Mouse (Mus musculus): ENCODE results near the gene Eif4ebp2. TPM values are rescaled to one million over a fixed set of nuclear protein-coding genes. Genes with fewer than 3 reads are reported as not detected.

Eif4ebp2 gene
- polyA plus RNA-seq, 1 experiment: 93.7 TPM

- WGBS: 82% methylated on average over 3 of the region's 3 CpGs
- Histone ChIP-seq H3K4me3 (ENCODE audit: extremely low read depth, insufficient read depth, insufficient read length) (no peak overlapping the region), H3K4me1 (ENCODE audit: control insufficient read depth, insufficient read depth, insufficient read length) (peaks cover 5% of the 10 kb centered on the region), H3K36me3 (ENCODE audit: control insufficient read depth, insufficient read depth, low read length) (no peaks in the 10 kb centered on the region), H3K27me3 (ENCODE audit: control insufficient read depth, insufficient read depth, low read length) (peaks cover 14% of the 10 kb centered on the region), H3K27ac (ENCODE audit: insufficient read depth, low read length) (no peak overlapping the region)
- TF ChIP-seq POLR2A (IDR thresholded peaks at IDR 0.05; ENCODE audit: low read depth, low read length) (no peak), CTCF (IDR thresholded peaks at IDR 0.05; ENCODE audit: extremely low read depth, insufficient read depth, insufficient read length, insufficient replicate concordance) (no peak)
- DNase-seq (ENCODE audit: low read depth in 1 of 2, low spot score in 2 of 2): no peak
Measured at GRCm38 (mm10) chr10:61415240-61415639, 37.2 kb downstream of the Eif4ebp2 start.

GRCm38 (mm10) chr10:61412910-61413625 lies 39.4 kb downstream of the Eif4ebp2 start:
- no peak for TF ChIP-seq POLR2A (IDR thresholded peaks at IDR 0.05; ENCODE audit: low read depth, low read length)
- no peak for TF ChIP-seq CTCF (IDR thresholded peaks at IDR 0.05; ENCODE audit: extremely low read depth, insufficient read depth, insufficient read length, insufficient replicate concordance)
- H3K4me3 ChIP-seq (ENCODE audit: extremely low read depth, insufficient read depth, insufficient read length): no peak overlapping the region
- 30% methylated on average over 21 of the region's 21 CpGs for WGBS
- H3K27ac ChIP-seq (ENCODE audit: insufficient read depth, low read length): no peak overlapping the region
- H3K4me1 ChIP-seq (ENCODE audit: control insufficient read depth, insufficient read depth, insufficient read length): no peaks in the 10 kb centered on the region; the same call in 1 of the 2 replicates
- DNase-seq (ENCODE audit: low read depth in 1 of 2, low spot score in 2 of 2): no peak
- H3K36me3 ChIP-seq (ENCODE audit: control insufficient read depth, insufficient read depth, low read length): no peaks in the 10 kb centered on the region
- peaks cover 5% of the 10 kb centered on the region for H3K27me3 ChIP-seq (ENCODE audit: control insufficient read depth, insufficient read depth, low read length)

- Histone ChIP-seq H3K36me3 (ENCODE audit: control insufficient read depth, insufficient read depth, low read length) (no peaks in the 10 kb centered on the region), H3K27ac (ENCODE audit: insufficient read depth, low read length) (no peak overlapping the region), H3K4me3 (ENCODE audit: extremely low read depth, insufficient read depth, insufficient read length) (no peak overlapping the region), H3K27me3 (ENCODE audit: control insufficient read depth, insufficient read depth, low read length) (peaks cover 4% of the 10 kb centered on the region; the same call in 1 of the 2 replicates), H3K4me1 (ENCODE audit: control insufficient read depth, insufficient read depth, insufficient read length) (no peaks in the 10 kb centered on the region)
- no peak for DNase-seq (ENCODE audit: low read depth in 1 of 2, low spot score in 2 of 2)
- TF ChIP-seq CTCF (IDR thresholded peaks at IDR 0.05; ENCODE audit: extremely low read depth, insufficient read depth, insufficient read length, insufficient replicate concordance): no peak
- no peak for TF ChIP-seq POLR2A (IDR thresholded peaks at IDR 0.05; ENCODE audit: low read depth, low read length)
- WGBS: 69% methylated on average over 9 of the region's 9 CpGs
Measured at GRCm38 (mm10) chr10:61410193-61410592, 42.3 kb downstream of the Eif4ebp2 start.

GRCm38 (mm10) chr10:61409776-61410175 lies 42.7 kb downstream of the Eif4ebp2 start:
- DNase-seq (ENCODE audit: low read depth in 1 of 2, low spot score in 2 of 2): no peak
- no peak overlapping the region for H3K27ac ChIP-seq (ENCODE audit: insufficient read depth, low read length)

GRCm38 (mm10) chr10:61405958-61406357 lies 46.5 kb downstream of the Eif4ebp2 start:
- Histone ChIP-seq H3K4me1 (ENCODE audit: control insufficient read depth, insufficient read depth, insufficient read length) (no peaks in the 10 kb centered on the region), H3K27ac (ENCODE audit: insufficient read depth, low read length) (no peak overlapping the region), H3K4me3 (ENCODE audit: extremely low read depth, insufficient read depth, insufficient read length) (no peak overlapping the region), H3K27me3 (ENCODE audit: control insufficient read depth, insufficient read depth, low read length) (peaks cover 4% of the 10 kb centered on the region; the same call in 1 of the 2 replicates), H3K36me3 (ENCODE audit: control insufficient read depth, insufficient read depth, low read length) (no peaks in the 10 kb centered on the region)
- 33% methylated on average over 10 of the region's 10 CpGs for WGBS
- DNase-seq (ENCODE audit: low read depth in 1 of 2, low spot score in 2 of 2): no peak
- TF ChIP-seq CTCF (IDR thresholded peaks at IDR 0.05; ENCODE audit: extremely low read depth, insufficient read depth, insufficient read length, insufficient replicate concordance) (no peak), POLR2A (IDR thresholded peaks at IDR 0.05; ENCODE audit: low read depth, low read length) (no peak)

More at GRCm38 (mm10) chr10:61409776-61410175, 42.7 kb downstream of the Eif4ebp2 start:
- Histone ChIP-seq H3K4me3 (ENCODE audit: extremely low read depth, insufficient read depth, insufficient read length) (no peak overlapping the region), H3K36me3 (ENCODE audit: control insufficient read depth, insufficient read depth, low read length) (no peaks in the 10 kb centered on the region), H3K4me1 (ENCODE audit: control insufficient read depth, insufficient read depth, insufficient read length) (no peaks in the 10 kb centered on the region), H3K27me3 (ENCODE audit: control insufficient read depth, insufficient read depth, low read length) (peaks cover 4% of the 10 kb centered on the region; the same call in 1 of the 2 replicates)
- TF ChIP-seq POLR2A (IDR thresholded peaks at IDR 0.05; ENCODE audit: low read depth, low read length): no peak
- 50% methylated on average over 4 of the region's 4 CpGs for WGBS

GRCm38 (mm10) chr10:61402911-61403310 lies 49.5 kb downstream of the Eif4ebp2 start:
- Histone ChIP-seq H3K4me1 (ENCODE audit: control insufficient read depth, insufficient read depth, insufficient read length) (no peaks in the 10 kb centered on the region), H3K36me3 (ENCODE audit: control insufficient read depth, insufficient read depth, low read length) (no peaks in the 10 kb centered on the region), H3K4me3 (ENCODE audit: extremely low read depth, insufficient read depth, insufficient read length) (no peak overlapping the region), H3K27ac (ENCODE audit: insufficient read depth, low read length) (no peak overlapping the region), H3K27me3 (ENCODE audit: control insufficient read depth, insufficient read depth, low read length) (peaks cover 4% of the 10 kb centered on the region; the same call in 1 of the 2 replicates)
- 87% methylated on average over 2 of the region's 2 CpGs for WGBS
- no peak for DNase-seq (ENCODE audit: low read depth in 1 of 2, low spot score in 2 of 2)
- no peak for TF ChIP-seq POLR2A (IDR thresholded peaks at IDR 0.05; ENCODE audit: low read depth, low read length)
- TF ChIP-seq CTCF (IDR thresholded peaks at IDR 0.05; ENCODE audit: extremely low read depth, insufficient read depth, insufficient read length, insufficient replicate concordance): no peak

- no peak overlapping the region for H3K4me3 ChIP-seq (ENCODE audit: extremely low read depth, insufficient read depth, insufficient read length)
- no peaks in the 10 kb centered on the region for H3K4me1 ChIP-seq (ENCODE audit: control insufficient read depth, insufficient read depth, insufficient read length)
- peaks cover 4% of the 10 kb centered on the region; the same call in 1 of the 2 replicates for H3K27me3 ChIP-seq (ENCODE audit: control insufficient read depth, insufficient read depth, low read length)
- TF ChIP-seq CTCF (IDR thresholded peaks at IDR 0.05; ENCODE audit: extremely low read depth, insufficient read depth, insufficient read length, insufficient replicate concordance) (no peak; the same call in 1 of the 2 replicates), POLR2A (IDR thresholded peaks at IDR 0.05; ENCODE audit: low read depth, low read length) (no peak)
- H3K27ac ChIP-seq (ENCODE audit: insufficient read depth, low read length): no peak overlapping the region
- H3K36me3 ChIP-seq (ENCODE audit: control insufficient read depth, insufficient read depth, low read length): no peaks in the 10 kb centered on the region
- DNase-seq (ENCODE audit: low read depth in 1 of 2, low spot score in 2 of 2): no peak
- WGBS: 69% methylated on average over 5 of the region's 5 CpGs
Measured at GRCm38 (mm10) chr10:61402480-61402879, 50.0 kb downstream of the Eif4ebp2 start.

Data from spleen, adult 2 months (tissue).